Mouse (Mus musculus): ENCODE results near the gene Gna11. TPM values are rescaled to one million over a fixed set of nuclear protein-coding genes. Genes with fewer than 3 reads are reported as not detected.
A peak's percentile ranks its signal among the peaks of the same experiment; 100 is the strongest.

Gna11 gene
- polyA plus RNA-seq, 1 experiment: 93.0 TPM

- DNase-seq: peak; percentile 88
These were observed 42.3 kb downstream of the Gna11 start for GRCm38 (mm10) chr10:81502658-81503057.

GRCm38 (mm10) chr10:81501863-81502262, 43.1 kb downstream of the Gna11 start:
- Histone ChIP-seq H3K27ac (ENCODE audit: insufficient read depth, low read depth, low read length) (no peak overlapping the region), H3K36me3 (ENCODE audit: control insufficient read depth, insufficient read depth, low read length) (no peaks in the 10 kb centered on the region), H3K4me3 (ENCODE audit: insufficient read depth, low read depth, low read length) (no peak overlapping the region), H3K4me1 (ENCODE audit: control insufficient read depth, insufficient read depth, low read length) (no peaks in the 10 kb centered on the region), H3K27me3 (replicated peaks; ENCODE audit: control insufficient read depth, insufficient read depth, low read length) (no peaks in the 10 kb centered on the region)
- TF ChIP-seq CTCF (conservative IDR thresholded peaks at IDR 0.05; ENCODE audit: insufficient read depth, insufficient read length, low read depth, low read length): no peak
- no peak for TF ChIP-seq POLR2A (IDR thresholded peaks at IDR 0.05; ENCODE audit: low read depth, low read length)
- WGBS: 89% methylated on average over 5 of the region's 5 CpGs
- DNase-seq: no peak

More at GRCm38 (mm10) chr10:81502658-81503057, 42.3 kb downstream of the Gna11 start:
- no peaks in the 10 kb centered on the region for H3K4me1 ChIP-seq (ENCODE audit: control insufficient read depth, insufficient read depth, low read length)
- WGBS: 7% methylated on average over 36 of the region's 36 CpGs
- TF ChIP-seq POLR2A (IDR thresholded peaks at IDR 0.05; ENCODE audit: low read depth, low read length) (no peak), CTCF (conservative IDR thresholded peaks at IDR 0.05; ENCODE audit: insufficient read depth, insufficient read length, low read depth, low read length) (peak; percentile 92)
- peak overlapping the region; percentile 37 for H3K4me3 ChIP-seq (ENCODE audit: insufficient read depth, low read depth, low read length)
- no peak overlapping the region for H3K27ac ChIP-seq (ENCODE audit: insufficient read depth, low read depth, low read length)
- no peaks in the 10 kb centered on the region for H3K27me3 ChIP-seq (replicated peaks; ENCODE audit: control insufficient read depth, insufficient read depth, low read length)
- H3K36me3 ChIP-seq (ENCODE audit: control insufficient read depth, insufficient read depth, low read length): no peaks in the 10 kb centered on the region

- 75% methylated on average over 3 of the region's 3 CpGs for WGBS
- no peak for TF ChIP-seq POLR2A (IDR thresholded peaks at IDR 0.05; ENCODE audit: low read depth, low read length)
- H3K27me3 ChIP-seq (replicated peaks; ENCODE audit: control insufficient read depth, insufficient read depth, low read length): no peaks in the 10 kb centered on the region
- peaks cover 3% of the 10 kb centered on the region; the same call in 1 of the 2 replicates for H3K4me1 ChIP-seq (ENCODE audit: control insufficient read depth, insufficient read depth, low read length)
- no peak for DNase-seq
- no peaks in the 10 kb centered on the region for H3K36me3 ChIP-seq (ENCODE audit: control insufficient read depth, insufficient read depth, low read length)
- H3K4me3 ChIP-seq (ENCODE audit: insufficient read depth, low read depth, low read length): peak within 1 kb of the TSS; percentile 30
- H3K27ac ChIP-seq (ENCODE audit: insufficient read depth, low read depth, low read length): peak within 1 kb of the TSS; percentile 61
These were observed 45.0 kb downstream of the Gna11 start, which contains the start of gene S1pr4 for GRCm38 (mm10) chr10:81500032-81500431. TSS of gene S1pr4 (minus strand) at chr10:81500132.

- Histone ChIP-seq H3K4me1 (ENCODE audit: control insufficient read depth, insufficient read depth, low read length) (peaks cover 8% of the 10 kb centered on the region; the same call in 1 of the 2 replicates), H3K27me3 (replicated peaks; ENCODE audit: control insufficient read depth, insufficient read depth, low read length) (no peaks in the 10 kb centered on the region), H3K27ac (ENCODE audit: insufficient read depth, low read depth, low read length) (peak overlapping the region; percentile 61), H3K36me3 (ENCODE audit: control insufficient read depth, insufficient read depth, low read length) (no peaks in the 10 kb centered on the region), H3K4me3 (ENCODE audit: insufficient read depth, low read depth, low read length) (peak overlapping the region; percentile 30)
- TF ChIP-seq POLR2A (IDR thresholded peaks at IDR 0.05; ENCODE audit: low read depth, low read length): no peak
- no peak for TF ChIP-seq CTCF (conservative IDR thresholded peaks at IDR 0.05; ENCODE audit: insufficient read depth, insufficient read length, low read depth, low read length)
- WGBS: 73% methylated on average over 23 of the region's 23 CpGs
- DNase-seq: peak; percentile 73
These were observed 45.6 kb downstream of the Gna11 start for GRCm38 (mm10) chr10:81499250-81499901.

GRCm38 (mm10) chr10:81498316-81499249, 46.4 kb downstream of the Gna11 start:
- no peak for DNase-seq
- Histone ChIP-seq H3K4me1 (ENCODE audit: control insufficient read depth, insufficient read depth, low read length) (peaks cover 8% of the 10 kb centered on the region; the same call in 1 of the 2 replicates), H3K27me3 (replicated peaks; ENCODE audit: control insufficient read depth, insufficient read depth, low read length) (no peaks in the 10 kb centered on the region), H3K27ac (ENCODE audit: insufficient read depth, low read depth, low read length) (peak overlapping the region; percentile 61), H3K4me3 (ENCODE audit: insufficient read depth, low read depth, low read length) (peak overlapping the region; percentile 30), H3K36me3 (ENCODE audit: control insufficient read depth, insufficient read depth, low read length) (no peaks in the 10 kb centered on the region)
- WGBS: 84% methylated on average over 38 of the region's 38 CpGs
- TF ChIP-seq CTCF (conservative IDR thresholded peaks at IDR 0.05; ENCODE audit: insufficient read depth, insufficient read length, low read depth, low read length) (no peak), POLR2A (IDR thresholded peaks at IDR 0.05; ENCODE audit: low read depth, low read length) (no peak)

GRCm38 (mm10) chr10:81497401-81498270, 47.4 kb downstream of the Gna11 start:
- Histone ChIP-seq H3K4me3 (ENCODE audit: insufficient read depth, low read depth, low read length) (no peak overlapping the region), H3K4me1 (ENCODE audit: control insufficient read depth, insufficient read depth, low read length) (peaks cover 8% of the 10 kb centered on the region; the same call in 1 of the 2 replicates), H3K27ac (ENCODE audit: insufficient read depth, low read depth, low read length) (no peak overlapping the region), H3K36me3 (ENCODE audit: control insufficient read depth, insufficient read depth, low read length) (no peaks in the 10 kb centered on the region), H3K27me3 (replicated peaks; ENCODE audit: control insufficient read depth, insufficient read depth, low read length) (no peaks in the 10 kb centered on the region)
- TF ChIP-seq CTCF (conservative IDR thresholded peaks at IDR 0.05; ENCODE audit: insufficient read depth, insufficient read length, low read depth, low read length): no peak
- 73% methylated on average over 17 of the region's 17 CpGs for WGBS
- no peak for DNase-seq
